Mouse (Mus musculus): ENCODE data around the gene Il17re. TPM values are rescaled to one million over a fixed set of nuclear protein-coding genes. Genes with fewer than 3 reads are reported as not detected.

Gene Il17re
- polyA plus RNA-seq, 1 experiment from 2014 or later = 0.13 TPM

DNA sequence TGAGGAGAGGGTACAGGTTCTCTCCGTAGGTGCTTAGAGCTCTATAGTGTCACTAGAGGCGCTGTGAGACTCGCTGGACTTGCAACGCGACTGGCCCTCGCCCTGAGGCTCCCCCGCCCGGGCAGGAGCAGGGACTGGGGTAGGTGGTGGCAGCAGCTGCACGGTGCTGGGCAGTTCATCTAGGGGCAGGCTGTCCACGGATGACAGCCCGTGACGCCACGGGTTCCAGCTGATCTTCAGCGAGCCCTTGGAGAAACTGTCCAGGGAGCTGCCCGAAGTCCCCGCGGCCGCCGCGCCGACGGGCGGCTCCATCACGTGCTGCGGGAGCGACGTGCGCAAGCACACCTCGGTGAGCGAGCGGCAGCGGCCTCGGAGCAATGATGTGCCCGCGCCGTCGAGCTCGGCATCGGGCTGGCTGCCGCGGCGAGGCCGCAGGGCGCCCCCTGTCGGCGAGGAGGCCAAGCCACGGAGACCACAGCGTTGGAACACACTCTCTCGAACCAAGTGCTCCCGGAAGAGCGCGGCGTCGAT, 36.0 kb downstream of the Il17re start:
- peak overlapping the region; percentile 41 for H3K4me3 ChIP-seq (replicated peaks)
- H3K27ac ChIP-seq = no peak overlapping the region
- peaks cover 41% of the 10 kb centered on the region for H3K36me3 ChIP-seq
- H3K9me3 ChIP-seq = no peaks in the 10 kb centered on the region
- H3K4me1 ChIP-seq (replicated peaks) = peaks cover 17% of the 10 kb centered on the region; the same call in 1 of the 2 replicates
- H3K27me3 ChIP-seq = peaks cover 14% of the 10 kb centered on the region
- peak overlapping the region; percentile 58 for H3K4me2 ChIP-seq (replicated peaks)
- WGBS = 1% methylated on average over 54 of the region's 54 CpGs
- peak; percentile 79 for ATAC-seq
- H3K9ac ChIP-seq (replicated peaks) = peak overlapping the region; percentile 53

DNA sequence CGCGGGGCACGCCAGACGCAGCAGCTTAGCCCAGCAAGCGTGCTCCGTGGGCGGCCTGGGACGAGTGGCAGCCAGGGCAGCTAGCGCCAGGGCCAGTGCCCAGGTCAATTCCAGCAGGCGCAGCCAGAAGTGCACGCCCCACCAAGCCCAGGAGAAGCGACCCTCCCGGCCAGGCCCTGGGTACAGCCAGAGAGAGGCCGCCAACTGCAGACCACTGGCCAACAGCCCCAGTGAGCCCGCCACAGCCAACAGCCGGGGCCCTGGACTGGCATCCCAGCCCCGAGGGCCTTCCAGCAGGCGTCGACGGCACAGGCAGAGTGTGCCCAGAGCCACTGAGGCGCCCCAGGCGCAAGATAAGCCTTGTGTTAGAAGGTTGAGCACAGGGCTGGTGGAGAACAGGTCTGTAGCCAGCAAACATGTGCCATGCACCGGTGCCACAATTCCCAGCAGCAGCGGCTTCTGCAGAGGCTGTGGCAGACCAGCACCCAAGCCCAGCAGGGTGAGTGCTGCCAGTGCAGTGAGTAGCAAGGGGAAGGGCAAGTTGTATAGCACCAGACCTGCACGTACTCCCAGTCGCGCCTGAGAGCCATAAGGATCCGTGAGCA, 36.9 kb downstream of the Il17re start:
- Histone ChIP-seq H3K9me3 (no peaks in the 10 kb centered on the region), H3K27me3 (peaks cover 18% of the 10 kb centered on the region), H3K36me3 (peaks cover 33% of the 10 kb centered on the region), H3K4me3 (replicated peaks) (peak overlapping the region; percentile 41), H3K9ac (replicated peaks) (0 out of 2 replicates have a peak overlapping the region, but pooled peaks have one; percentile 1), H3K4me1 (replicated peaks) (peaks cover 17% of the 10 kb centered on the region; the same call in 1 of the 2 replicates), H3K4me2 (replicated peaks) (peak overlapping the region; percentile 58), H3K27ac (no peak overlapping the region)
- peak; percentile 22 for ATAC-seq
- WGBS = 61% methylated on average over 28 of the region's 28 CpGs

DNA sequence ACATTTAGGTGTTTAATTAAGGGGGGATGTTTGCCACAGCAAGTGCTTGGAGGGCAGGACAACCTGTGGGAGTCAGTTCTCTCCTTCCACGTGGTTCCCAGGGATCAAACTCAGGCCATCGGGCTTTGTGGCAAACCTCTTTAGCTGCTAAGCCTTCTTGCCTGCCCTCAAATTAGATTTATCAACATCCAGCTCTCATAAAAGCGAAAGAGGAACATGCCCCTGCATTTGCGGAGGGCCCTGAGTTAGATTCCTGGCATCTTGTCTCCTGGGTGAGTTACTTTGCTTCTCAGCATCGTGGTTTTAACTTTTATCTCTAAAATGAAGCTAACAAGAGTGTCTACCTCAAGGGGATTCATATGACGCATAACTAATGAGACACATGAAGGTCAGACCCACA, 41.1 kb downstream of the Il17re start:
- Histone ChIP-seq H3K4me2 (replicated peaks) (no peak overlapping the region), H3K9me3 (no peaks in the 10 kb centered on the region), H3K36me3 (no peaks in the 10 kb centered on the region), H3K4me1 (replicated peaks) (peaks cover 25% of the 10 kb centered on the region), H3K27ac (no peak overlapping the region), H3K27me3 (peaks cover 29% of the 10 kb centered on the region), H3K4me3 (replicated peaks) (no peak overlapping the region), H3K9ac (replicated peaks) (no peak overlapping the region)
- 88% methylated on average over 6 of the region's 6 CpGs for WGBS
- ATAC-seq = no peak

DNA sequence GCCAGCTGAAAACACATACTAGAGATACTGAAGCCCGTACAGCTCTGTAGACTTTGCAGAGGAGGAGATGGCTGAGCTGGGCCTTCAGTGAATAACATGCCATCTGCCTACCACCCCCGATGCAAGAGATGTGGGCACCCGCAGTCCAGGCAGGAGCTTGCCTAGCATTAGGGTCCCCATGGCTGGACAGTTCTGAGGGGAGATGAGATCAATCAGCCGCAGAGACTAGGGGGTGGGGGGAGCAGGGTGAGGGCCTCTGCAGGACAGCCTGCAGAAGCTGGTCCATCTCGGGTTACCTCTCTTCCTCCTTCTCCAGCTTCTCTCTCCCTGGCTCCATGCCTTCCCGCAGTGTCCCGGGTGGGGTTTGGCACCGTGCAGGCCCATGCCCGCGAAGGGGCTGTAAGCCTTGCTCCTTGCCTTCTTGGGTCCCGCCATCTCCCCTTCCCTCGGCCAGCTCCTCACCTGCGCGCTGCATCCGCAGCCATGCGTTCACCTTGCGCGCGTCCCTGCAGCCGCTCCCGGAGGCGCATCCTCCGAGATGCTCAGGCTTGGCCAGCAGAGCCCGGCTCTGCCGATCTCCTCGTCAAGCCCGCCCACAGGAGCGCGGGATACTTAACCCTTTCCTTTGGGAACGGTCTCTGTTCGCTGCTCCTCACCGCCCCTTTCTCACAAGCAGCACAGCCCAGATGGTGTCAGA, 43.3 kb downstream of the Il17re start, which contains the start of gene Prrt3:
Prrt3 (minus strand) TSS at position 544 of the 697 bp plus-strand sequence.
- Histone ChIP-seq H3K4me1 (replicated peaks) (peaks cover 13% of the 10 kb centered on the region), H3K4me2 (replicated peaks) (peak within 1 kb of the TSS; percentile 63), H3K4me3 (replicated peaks) (peak within 1 kb of the TSS; percentile 50), H3K9ac (replicated peaks) (peak within 1 kb of the TSS; percentile 72), H3K36me3 (no peaks in the 10 kb centered on the region), H3K27ac (peak within 1 kb of the TSS; percentile 22; the same call in 1 of the 2 replicates), H3K27me3 (peaks cover 15% of the 10 kb centered on the region), H3K9me3 (no peaks in the 10 kb centered on the region)
- ATAC-seq = peak; percentile 88
- 3% methylated on average over 31 of the region's 32 CpGs for WGBS

DNA sequence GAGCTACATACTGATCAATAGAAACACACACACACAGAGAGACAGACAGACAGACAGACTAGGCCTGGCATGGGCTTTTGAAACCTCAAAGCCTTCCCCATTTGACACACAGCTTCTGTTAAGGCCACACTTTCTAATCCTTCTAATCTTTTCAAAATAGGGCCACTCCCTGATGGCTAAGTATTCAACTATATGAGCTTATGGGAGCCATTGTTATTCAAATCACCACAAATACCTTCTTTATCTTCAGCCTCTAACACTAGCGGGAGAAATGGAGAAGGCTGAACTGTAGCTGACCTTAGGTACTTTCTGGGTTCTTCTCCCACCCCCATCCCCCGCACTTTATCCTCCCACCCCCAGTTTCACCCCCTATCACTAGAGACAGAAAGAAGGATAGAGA, 44.5 kb downstream of the Il17re start:
- ATAC-seq = no peak
- Histone ChIP-seq H3K27me3 (peaks cover 15% of the 10 kb centered on the region), H3K4me1 (replicated peaks) (peaks cover 13% of the 10 kb centered on the region), H3K4me3 (replicated peaks) (no peak overlapping the region), H3K4me2 (replicated peaks) (no peak overlapping the region), H3K27ac (no peak overlapping the region), H3K9me3 (no peaks in the 10 kb centered on the region), H3K36me3 (no peaks in the 10 kb centered on the region), H3K9ac (replicated peaks) (no peak overlapping the region)
- 27% methylated on average over 2 of the region's 2 CpGs for WGBS

DNA sequence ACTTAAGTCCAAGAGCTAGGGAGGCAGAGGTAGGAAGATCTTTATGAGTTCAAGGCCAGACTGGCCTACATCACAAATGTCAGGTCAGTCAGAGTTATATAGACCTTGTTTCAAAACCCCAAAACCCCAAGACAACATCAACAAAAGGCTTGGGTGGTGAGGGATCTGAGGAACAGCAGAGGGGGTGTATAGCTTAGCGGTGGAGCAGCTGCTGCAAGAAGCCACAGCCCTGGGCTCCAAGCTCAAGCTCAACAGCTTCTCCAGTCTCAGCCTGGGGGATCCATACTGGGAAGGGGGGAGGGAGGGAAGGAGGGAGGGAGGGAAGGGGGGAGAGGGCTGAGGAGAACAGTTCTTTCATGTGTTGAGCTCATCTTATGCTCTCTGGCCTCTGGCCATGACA, 47.4 kb downstream of the Il17re start:
- ATAC-seq = no peak
- 89% methylated on average over 1 of the region's 1 CpGs for WGBS
- Histone ChIP-seq H3K4me2 (replicated peaks) (no peak overlapping the region), H3K9me3 (no peaks in the 10 kb centered on the region), H3K4me3 (replicated peaks) (no peak overlapping the region), H3K36me3 (no peaks in the 10 kb centered on the region), H3K27ac (no peak overlapping the region), H3K9ac (replicated peaks) (no peak overlapping the region), H3K4me1 (replicated peaks) (peaks cover 21% of the 10 kb centered on the region), H3K27me3 (peaks cover 6% of the 10 kb centered on the region; the same call in 1 of the 2 replicates)

DNA sequence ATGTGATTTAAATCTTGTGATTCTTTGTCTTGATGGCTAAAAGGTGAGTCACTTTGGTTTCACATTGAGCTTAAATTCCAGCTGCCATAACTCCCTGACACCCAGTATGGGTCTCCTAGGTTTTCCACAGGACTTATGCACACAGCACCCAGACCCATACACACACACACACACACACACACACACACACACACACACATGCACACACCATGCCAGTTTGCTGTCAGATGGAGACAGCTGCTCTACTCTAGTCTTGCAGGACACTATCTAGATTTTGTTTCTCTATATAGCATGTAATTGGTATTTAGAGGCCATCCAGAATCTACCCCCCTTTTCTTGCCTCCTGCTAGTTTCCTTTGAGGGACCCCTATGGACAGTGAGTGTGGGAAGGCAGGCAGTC, 48.8 kb downstream of the Il17re start:
- Histone ChIP-seq H3K27ac (no peak overlapping the region), H3K4me2 (replicated peaks) (no peak overlapping the region), H3K9me3 (no peaks in the 10 kb centered on the region)

DNA sequence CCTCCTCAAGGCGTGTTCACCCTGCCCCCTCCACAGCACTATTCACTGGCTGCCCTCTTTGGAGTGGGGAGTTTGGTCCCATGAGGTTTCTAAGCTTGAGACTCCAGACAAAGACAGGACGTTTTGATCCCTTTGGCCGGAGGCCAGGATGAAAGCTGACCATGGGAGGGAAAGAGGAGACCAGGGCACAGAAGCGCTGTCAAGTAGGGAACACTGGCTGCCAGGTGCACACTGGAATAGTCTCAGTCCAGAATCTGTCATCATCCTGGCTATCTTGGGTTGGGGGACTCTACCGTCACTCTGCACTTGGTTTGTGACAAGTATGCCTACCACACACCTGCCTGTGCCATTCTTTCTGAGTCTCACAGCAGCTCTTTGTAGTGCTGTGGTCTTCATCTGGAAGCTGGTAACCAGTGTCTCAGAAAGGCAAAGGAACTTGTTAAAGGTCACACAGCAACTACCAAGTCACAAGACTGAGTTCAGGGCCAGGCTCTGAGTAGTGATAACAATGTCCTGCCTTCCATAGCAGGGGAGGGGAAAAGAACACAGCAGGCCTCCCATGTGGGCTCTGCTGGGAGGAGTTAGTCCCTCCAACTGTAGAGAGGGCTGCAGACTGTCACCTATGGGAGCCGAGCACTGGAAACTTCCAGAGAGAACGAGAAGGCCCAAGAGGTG, 50.1 kb downstream of the Il17re start:
- Histone ChIP-seq H3K4me1 (replicated peaks) (peaks cover 8% of the 10 kb centered on the region; the same call in 1 of the 2 replicates), H3K9me3 (no peaks in the 10 kb centered on the region), H3K9ac (replicated peaks) (no peak overlapping the region), H3K27ac (no peak overlapping the region), H3K36me3 (peaks cover 12% of the 10 kb centered on the region), H3K4me3 (replicated peaks) (no peak overlapping the region), H3K4me2 (replicated peaks) (no peak overlapping the region), H3K27me3 (no peaks in the 10 kb centered on the region)
- 64% methylated on average over 7 of the region's 7 CpGs for WGBS
- no peak for ATAC-seq

More for the DNA sequence above, 48.8 kb downstream of the Il17re start:
- peaks cover 1% of the 10 kb centered on the region; the same call in 1 of the 2 replicates for H3K36me3 ChIP-seq
- H3K4me3 ChIP-seq (replicated peaks) = no peak overlapping the region
- H3K27me3 ChIP-seq = no peaks in the 10 kb centered on the region
- H3K4me1 ChIP-seq (replicated peaks) = peaks cover 12% of the 10 kb centered on the region
- H3K9ac ChIP-seq (replicated peaks) = no peak overlapping the region
- no peak for ATAC-seq

DNA sequence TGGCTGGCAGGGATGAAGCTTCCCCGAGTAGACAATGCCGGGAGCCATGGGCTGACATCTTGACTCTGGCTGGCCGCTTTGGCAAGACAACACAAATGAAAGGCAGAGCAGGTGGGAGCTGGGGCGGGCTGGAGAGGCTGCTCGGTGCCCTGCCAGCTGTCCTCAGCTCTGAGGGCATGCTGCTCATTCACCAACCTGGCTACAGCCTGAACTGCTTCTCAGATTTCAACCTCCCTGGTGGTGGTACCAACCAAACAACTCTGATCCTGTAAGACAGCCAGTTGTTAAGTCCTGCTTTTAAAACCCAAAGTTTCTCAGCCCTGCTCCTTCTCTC, 50.6 kb downstream of the Il17re start:
- 54% methylated on average over 5 of the region's 5 CpGs for WGBS
- peaks cover 17% of the 10 kb centered on the region for H3K36me3 ChIP-seq
- ATAC-seq = no peak
- no peak overlapping the region for H3K9ac ChIP-seq (replicated peaks)
- no peaks in the 10 kb centered on the region for H3K27me3 ChIP-seq
- no peak overlapping the region for H3K4me3 ChIP-seq (replicated peaks)
- H3K4me1 ChIP-seq (replicated peaks) = peaks cover 8% of the 10 kb centered on the region; the same call in 1 of the 2 replicates
- no peak overlapping the region for H3K4me2 ChIP-seq (replicated peaks)
- no peak overlapping the region for H3K27ac ChIP-seq
- no peaks in the 10 kb centered on the region for H3K9me3 ChIP-seq

DNA sequence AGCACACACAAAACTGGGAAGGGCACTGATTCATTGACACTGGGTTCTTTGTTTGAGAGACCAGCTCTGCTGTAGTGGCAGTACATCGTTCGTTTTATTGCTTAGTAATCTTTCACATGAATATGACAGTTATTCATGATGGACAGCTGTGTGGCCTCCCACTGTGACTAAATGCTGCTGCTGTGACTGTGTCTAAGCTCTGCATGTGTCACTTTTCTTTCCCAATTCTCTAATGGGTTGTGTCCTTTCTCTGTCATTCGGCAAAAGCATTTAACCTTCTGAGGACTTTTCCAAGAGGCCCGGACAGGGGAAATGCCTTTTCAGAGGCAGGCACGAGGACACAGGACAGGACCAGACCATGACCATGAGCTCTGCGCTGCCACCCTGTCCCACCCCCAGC, 55.7 kb downstream of the Il17re start:
- no peaks in the 10 kb centered on the region for H3K9me3 ChIP-seq
- no peak overlapping the region for H3K27ac ChIP-seq
- ATAC-seq = no peak
- H3K9ac ChIP-seq (replicated peaks) = no peak overlapping the region
- H3K4me1 ChIP-seq (replicated peaks) = 0 out of 2 replicates have a peak, but pooled peaks cover under 1% of the 10 kb centered on the region
- H3K27me3 ChIP-seq = no peaks in the 10 kb centered on the region
- no peak overlapping the region for H3K4me2 ChIP-seq (replicated peaks)
- no peak overlapping the region for H3K4me3 ChIP-seq (replicated peaks)
- 95% methylated on average over 6 of the region's 6 CpGs for WGBS
- H3K36me3 ChIP-seq = peaks cover 67% of the 10 kb centered on the region

DNA sequence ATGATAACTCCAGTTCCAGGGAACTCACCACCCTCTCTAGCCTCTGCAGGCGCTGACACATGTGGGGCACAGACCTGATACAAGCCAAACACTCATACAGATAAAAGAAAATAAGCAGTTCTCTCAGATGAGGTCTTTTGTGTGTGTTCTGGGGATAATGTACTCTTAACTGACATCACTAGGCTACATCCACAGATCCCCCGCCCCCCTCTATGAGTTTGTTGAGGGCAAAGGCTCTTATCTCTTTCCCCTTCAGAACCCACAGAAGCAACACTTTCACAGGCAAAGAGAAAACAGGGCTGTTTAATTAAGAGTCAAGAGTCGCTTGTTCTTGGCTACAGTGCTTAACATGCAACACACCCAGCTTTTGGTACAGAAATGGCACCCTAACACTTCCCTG, 56.3 kb downstream of the Il17re start:
- H3K4me3 ChIP-seq (replicated peaks) = no peak overlapping the region
- no peaks in the 10 kb centered on the region for H3K27me3 ChIP-seq
- H3K36me3 ChIP-seq = peaks cover 74% of the 10 kb centered on the region
- no peak overlapping the region for H3K4me2 ChIP-seq (replicated peaks)
- no peak for ATAC-seq
- no peaks in the 10 kb centered on the region for H3K9me3 ChIP-seq
- H3K9ac ChIP-seq (replicated peaks) = no peak overlapping the region
- no peaks in the 10 kb centered on the region for H3K4me1 ChIP-seq (replicated peaks)
- 100% methylated on average over 3 of the region's 3 CpGs for WGBS
- H3K27ac ChIP-seq = no peak overlapping the region

Data from midbrain, embryonic 13.5 days (tissue).